Mouse (Mus musculus) kidney, postnatal 25 days (tissue): ENCODE measurements around the gene Myl10.
"Not testable (repeated sequence)": the region's sequence is repeated elsewhere in the genome, so short reads cannot be mapped to it uniquely, and the experiment has no call there.

Experiments
- DNase-seq, 2 experiments: peaks; one replicate each; pipeline ENCODE4 v3.0.0; 2021; ENCODE audit warnings: mixed read lengths in 2 of 2

The Myl10 gene

GRCm38 (mm10) chr5:136692784-136693183 lies at the start of gene Myl10:
Gene Myl10 (plus strand): TSS chr5:136693146.
- no peak for DNase-seq

DNA sequence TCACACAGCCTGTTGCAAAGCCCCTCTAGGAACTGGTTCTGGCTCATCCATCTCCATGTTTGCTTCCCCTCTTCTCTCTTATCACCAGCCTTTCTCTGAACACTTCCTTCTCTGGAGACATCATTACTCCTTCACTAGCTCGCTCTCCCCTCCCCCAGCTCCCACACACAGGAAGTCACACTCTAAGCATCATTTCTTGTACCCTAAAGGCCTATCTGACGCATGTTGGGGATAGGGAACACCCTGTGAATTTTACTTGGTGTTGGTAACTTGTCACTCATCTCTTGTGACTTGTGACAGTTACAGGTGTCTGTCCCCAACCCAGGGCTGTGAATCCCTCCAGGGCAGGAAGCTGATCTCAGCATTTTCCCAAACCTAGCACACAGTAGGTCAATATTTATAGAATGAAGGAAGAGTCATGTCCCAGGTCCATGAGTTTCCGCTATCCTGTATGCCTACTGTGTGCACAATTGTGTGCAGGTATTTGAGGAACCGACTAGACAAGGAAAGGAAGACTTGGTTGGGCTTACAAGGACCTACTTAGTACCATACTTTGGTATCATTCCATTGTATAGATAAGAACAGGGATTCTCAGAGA lies 46.1 kb upstream of the Myl10 start:
- no peak for DNase-seq

DNA sequence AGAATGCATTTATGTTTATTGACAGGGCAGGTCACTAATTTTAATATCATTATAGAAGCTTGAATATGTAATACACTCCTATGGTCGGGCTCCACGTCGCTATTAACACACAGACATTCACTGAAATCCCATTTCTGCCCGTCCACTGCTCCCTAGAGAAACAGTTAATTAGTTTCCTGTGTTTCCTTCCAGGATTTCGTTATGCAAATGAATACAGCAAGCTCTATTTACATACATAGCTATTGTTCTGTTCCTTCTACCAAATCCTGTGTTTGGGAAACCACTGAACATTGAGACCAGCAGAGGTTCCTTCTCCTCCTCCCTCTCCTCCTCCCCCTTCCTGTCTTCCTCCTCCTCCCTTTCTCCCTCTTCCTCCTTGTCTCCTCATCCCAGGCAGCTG lies 43.9 kb upstream of the Myl10 start:
- DNase-seq: no peak

- no peak for DNase-seq
These were observed 43.3 kb upstream of the Myl10 start for GRCm38 (mm10) chr5:136649655-136650054.

- DNase-seq: no peak
These were observed 38.5 kb upstream of the Myl10 start for GRCm38 (mm10) chr5:136654481-136654880.

GRCm38 (mm10) chr5:136656830-136657395 lies 36.0 kb upstream of the Myl10 start:
- DNase-seq: no peak

DNA sequence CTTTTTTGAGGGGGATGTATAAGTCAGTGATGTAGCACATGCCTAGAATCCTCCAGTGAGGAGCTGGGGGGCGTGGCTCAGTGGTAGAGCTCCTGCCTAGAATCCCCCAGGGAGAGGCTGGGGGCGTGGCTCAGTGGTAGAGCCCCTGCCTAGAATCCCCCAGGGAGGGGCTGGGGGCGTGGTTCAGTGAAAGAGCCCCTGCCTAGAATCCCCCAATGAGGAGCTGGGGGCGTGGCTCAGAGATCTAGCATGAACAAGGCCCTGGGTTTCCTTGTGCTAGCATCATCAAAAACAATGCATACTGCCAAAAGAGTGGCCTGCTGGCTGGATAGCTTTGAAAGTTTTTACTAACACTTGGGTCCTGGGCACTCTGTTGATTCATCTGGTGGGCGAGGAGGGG lies 32.2 kb upstream of the Myl10 start:
- DNase-seq: not testable (repeated sequence)

DNA sequence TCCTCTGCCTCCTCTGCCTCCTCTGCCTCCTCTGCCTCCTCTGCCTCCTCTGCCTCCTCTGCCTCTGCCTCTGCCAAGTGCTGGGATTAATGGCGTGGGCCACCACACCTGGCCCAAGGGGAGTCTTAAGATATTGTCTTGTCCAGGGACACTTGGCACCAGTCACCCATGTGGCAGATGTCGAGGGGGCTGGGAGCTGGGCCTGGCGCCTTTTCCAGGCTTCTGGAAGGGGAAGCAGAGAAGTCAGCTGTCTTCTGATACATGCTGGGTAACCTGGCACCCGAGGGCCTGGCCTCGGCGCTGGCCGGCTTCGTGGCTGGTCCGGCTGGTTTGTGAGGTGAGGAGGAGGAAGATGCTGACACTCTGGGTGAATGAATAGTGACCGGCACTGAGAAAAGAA lies 30.7 kb upstream of the Myl10 start:
- DNase-seq: no peak

DNA sequence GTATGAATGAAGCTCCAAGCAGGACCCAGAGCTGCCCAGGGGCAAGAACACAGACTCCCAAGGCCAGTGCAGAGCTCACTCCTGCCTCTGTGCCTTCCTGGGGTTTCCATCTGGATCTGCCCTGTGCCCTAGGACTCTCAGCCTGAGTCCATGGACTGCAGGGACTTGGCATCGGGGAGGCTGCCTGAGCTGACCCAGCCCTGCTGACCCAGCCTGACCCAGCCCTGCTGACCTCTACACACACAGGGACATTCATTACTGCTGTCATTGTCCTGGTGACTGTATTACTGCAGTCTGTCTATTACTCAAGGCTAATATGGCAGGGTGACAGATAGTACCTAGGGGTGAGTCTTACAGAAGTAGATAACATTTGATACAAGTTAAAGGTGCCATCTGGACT lies 30.1 kb upstream of the Myl10 start:
- DNase-seq: peak in 1 of 2 experiments; percentile 62

GRCm38 (mm10) chr5:136664497-136664896 lies 28.4 kb upstream of the Myl10 start:
- DNase-seq: peak; percentile 74 to 77

- DNase-seq: no peak
These were observed 16.5 kb upstream of the Myl10 start for GRCm38 (mm10) chr5:136676315-136677030.

- DNase-seq: no peak
These were observed 14.1 kb upstream of the Myl10 start for GRCm38 (mm10) chr5:136678840-136679348.

DNA sequence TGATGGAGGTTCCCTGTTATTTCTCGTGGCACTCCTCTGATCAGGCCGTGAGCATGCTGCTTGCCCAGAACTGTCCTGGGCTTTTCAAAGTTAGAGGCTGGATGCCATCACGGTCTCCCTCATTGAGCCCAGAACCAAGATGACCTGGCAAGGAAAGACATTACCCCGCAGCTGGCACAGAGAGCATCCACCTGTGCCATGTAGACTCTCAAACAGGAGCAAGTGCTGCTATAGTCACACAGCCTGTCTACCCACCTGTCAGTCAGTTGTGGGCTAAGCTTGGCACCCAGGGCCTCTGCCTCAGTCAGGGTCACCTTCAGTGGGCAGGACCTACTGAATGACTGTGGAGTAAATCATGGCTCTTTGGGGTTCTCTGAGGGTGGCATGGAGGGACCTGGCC lies 6.6 kb upstream of the Myl10 start:
- DNase-seq: no peak

DNA sequence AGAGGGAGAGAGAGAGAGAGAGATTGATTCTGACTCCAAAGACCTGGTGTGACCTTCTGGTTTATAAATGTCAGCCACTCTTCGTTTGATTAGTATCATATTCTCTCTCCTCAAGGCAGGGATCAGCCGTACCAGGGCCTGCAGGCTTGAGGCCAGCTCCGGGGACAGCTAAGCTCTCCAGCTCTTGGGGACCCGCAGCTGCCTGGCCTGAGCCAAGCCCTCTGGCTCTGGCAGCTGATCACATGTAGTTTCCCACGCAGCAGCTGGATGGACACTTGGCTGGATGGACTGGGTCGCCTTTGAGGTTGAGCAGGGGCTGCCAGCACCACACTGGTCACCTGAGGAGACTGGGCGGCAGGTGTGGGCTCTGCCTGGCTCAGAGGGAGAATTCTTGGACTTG lies 5.4 kb upstream of the Myl10 start:
- no peak for DNase-seq

GRCm38 (mm10) chr5:136688841-136689240 lies 4.1 kb upstream of the Myl10 start:
- no peak for DNase-seq

- no peak for DNase-seq
These were observed 1.8 kb upstream of the Myl10 start for GRCm38 (mm10) chr5:136691170-136691569.

DNA sequence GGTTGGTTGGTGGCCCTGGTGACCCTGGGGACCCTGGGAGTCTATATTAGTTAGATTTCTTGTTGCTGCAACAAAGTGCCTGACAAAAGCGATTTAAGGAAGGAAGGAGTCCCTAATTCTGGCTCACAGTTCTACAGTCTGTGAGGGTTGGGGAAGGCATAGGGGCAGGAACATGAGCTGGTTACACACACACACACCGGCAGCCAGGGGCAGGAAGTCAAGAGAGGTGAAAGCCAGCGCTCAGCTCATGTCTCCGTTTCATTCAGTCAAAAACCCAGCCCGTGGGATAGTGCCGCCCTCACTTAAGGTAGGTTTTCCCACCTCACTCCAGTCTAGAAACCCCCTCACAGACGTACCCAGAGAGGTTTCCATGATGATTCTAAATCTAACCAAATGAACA lies 472 bp downstream of the Myl10 start:
- DNase-seq: no peak

- DNase-seq: no peak
These were observed 2.0 kb downstream of the Myl10 start for GRCm38 (mm10) chr5:136694976-136695375.

DNA sequence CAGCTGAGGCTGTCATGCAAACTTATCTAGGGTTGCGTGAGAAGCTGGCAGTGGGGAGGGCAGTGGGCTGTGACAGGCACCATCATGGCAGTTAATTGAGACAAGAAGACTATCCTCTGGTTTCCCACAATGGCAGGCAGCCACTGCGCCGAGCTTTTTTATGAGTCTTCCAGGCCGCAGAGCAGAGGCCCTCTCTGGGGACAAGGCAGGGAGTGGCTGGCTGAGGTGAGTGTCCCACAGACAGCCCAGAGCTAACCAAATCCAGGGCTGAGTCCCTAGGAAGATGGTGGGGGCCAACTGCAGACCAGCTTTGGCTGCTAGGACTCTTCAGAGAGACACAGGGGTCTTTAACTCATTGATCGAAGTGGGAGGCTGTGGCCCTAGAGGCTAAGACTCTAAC lies 3.6 kb downstream of the Myl10 start:
- DNase-seq: no peak

GRCm38 (mm10) chr5:136697618-136698017 lies 4.7 kb downstream of the Myl10 start:
- no peak for DNase-seq

GRCm38 (mm10) chr5:136702159-136702725 lies 9.3 kb downstream of the Myl10 start:
- DNase-seq: peak; percentile 22 to 54

GRCm38 (mm10) chr5:136703751-136704150 lies 10.8 kb downstream of the Myl10 start:
- peak; percentile 79 to 93 for DNase-seq

DNA sequence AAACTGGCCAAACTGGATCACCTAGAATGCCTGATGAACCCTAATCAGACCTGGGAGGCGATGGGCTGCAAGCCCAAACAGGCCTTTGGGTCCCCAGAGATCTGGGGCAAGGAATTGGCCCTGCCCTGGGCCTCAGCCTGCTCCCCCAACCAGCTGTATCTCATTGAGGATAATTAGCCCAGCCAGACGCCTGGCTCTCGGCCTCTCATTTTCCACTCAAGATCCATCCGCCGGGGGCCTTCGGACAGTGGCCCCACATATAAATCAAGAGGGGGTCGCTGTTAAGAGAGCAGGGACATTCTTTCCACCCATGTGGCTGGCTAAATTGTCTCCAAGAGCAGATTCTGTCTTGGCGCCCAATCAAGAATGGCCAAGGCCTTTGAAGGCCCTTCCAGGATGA lies 11.2 kb downstream of the Myl10 start:
- peak; percentile 19 to 47 for DNase-seq

DNA sequence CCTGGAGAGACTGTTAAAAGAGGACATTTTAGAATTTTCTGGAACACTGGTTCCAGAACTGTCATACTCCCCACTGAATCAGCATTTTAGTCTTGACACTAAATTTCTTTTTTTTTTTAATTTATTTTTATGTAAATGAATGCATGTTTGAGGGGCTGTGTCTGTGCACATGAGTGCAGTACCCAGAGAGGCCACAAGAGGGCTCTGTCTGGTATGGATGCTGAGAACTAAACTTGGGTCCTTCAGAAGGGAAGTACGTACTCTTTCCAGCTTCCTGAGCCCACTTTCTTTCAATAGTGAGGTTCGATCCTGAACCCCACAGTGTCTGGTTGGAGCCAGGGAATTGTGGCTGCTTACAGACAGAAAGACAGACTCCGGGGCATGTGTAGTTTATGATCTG lies 12.6 kb downstream of the Myl10 start:
- peak in 1 of 2 experiments; percentile 23 for DNase-seq
